Comparison of ENCODE assay signal across 26 mouse cellular contexts in the genomic region with DNA sequence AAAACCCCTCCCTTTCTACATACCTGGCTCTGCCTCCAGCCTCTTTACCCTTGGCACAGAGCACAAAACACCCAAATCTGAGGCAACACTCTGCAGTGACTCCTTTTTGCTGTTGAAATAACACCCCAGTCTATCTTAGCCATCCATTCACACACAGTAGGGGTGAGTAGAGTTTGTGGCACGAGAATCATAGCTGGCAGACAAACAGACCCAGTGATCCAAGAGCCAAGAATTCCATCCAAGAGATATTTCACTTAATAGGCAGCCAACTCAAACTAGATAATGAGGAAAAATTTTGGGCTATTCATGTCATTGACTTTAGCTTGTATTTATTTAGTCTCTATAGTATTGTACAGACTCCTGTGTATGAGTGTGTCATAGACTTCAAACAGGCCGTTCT.
DNase-seq lines count a peak whose midpoint lies in the region; ATAC-seq and TF ChIP-seq lines count a peak whose summit lies in the region.
"Had no signal": no experiment of that assay in that cellular context is flagged by ENCODE, and none has a peak within 500 bp of the region (broad histone marks: within the 10 kb centered on the region; RNA-seq: fewer than 3 reads in every experiment).

No protein-coding gene starts in this region.

- intact Hi-C loops in heart, postnatal 10 days (cut with DNase I), result no loop called here

- H3K27me3 ChIP-seq in forebrain, embryonic 14.5 days (replicated peaks; ENCODE audit: control insufficient read depth, insufficient read depth, low read length), result no peaks in the 10 kb centered on the region
- no peaks in the 10 kb centered on the region for H3K27me3 ChIP-seq in forebrain, embryonic 15.5 days
- peaks cover 4% of the 10 kb centered on the region; the same call in 1 of the 2 replicates for H3K27me3 ChIP-seq in heart, embryonic 11.5 days (ENCODE audit: control insufficient read depth, insufficient read depth, low read length)
- no peaks in the 10 kb centered on the region for H3K27me3 ChIP-seq in liver, adult 2 months (ENCODE audit: control insufficient read depth, insufficient read depth, low read length)
- no peaks in the 10 kb centered on the region for H3K27me3 ChIP-seq in liver, embryonic 11.5 days (replicated peaks; ENCODE audit: control insufficient read depth, insufficient read depth, low read length)
- H3K27me3 ChIP-seq: embryonic facial prominence, embryonic 13.5 days; hindbrain, embryonic 15.5 days; lung, embryonic 15.5 days; midbrain, embryonic 12.5 days; neural tube, embryonic 13.5 days had no signal

- no peak overlapping the region for H3K4me3 ChIP-seq in forebrain, embryonic 14.5 days (ENCODE audit: low read depth, low read length)
- H3K4me3 ChIP-seq in forebrain, embryonic 15.5 days, result no peak overlapping the region
- no peak overlapping the region for H3K4me3 ChIP-seq in heart, embryonic 11.5 days (ENCODE audit: low read depth, low read length)
- no peak overlapping the region for H3K4me3 ChIP-seq in liver, adult 2 months (ENCODE audit: insufficient read depth, low read depth, low read length)
- H3K4me3 ChIP-seq in liver, embryonic 11.5 days (ENCODE audit: low read depth, low read length), result no peak overlapping the region
- H3K4me3 ChIP-seq: embryonic facial prominence, embryonic 13.5 days; heart, embryonic 13.5 days; hindbrain, embryonic 15.5 days; lung, embryonic 15.5 days; megakaryocyte, embryonic 14.5 days; midbrain, embryonic 12.5 days; neural tube, embryonic 13.5 days had no signal

- H3K79me2 ChIP-seq in liver, adult 2 months (ENCODE audit: control insufficient read depth, insufficient read depth, low read length), result no peaks in the 10 kb centered on the region

- H3K27ac ChIP-seq in forebrain, embryonic 14.5 days (ENCODE audit: low read depth, low read length), result no peak overlapping the region
- no peak overlapping the region for H3K27ac ChIP-seq in forebrain, embryonic 15.5 days (replicated peaks)
- H3K27ac ChIP-seq in heart, embryonic 11.5 days (ENCODE audit: low read depth, low read length), result no peak overlapping the region
- H3K27ac ChIP-seq in liver, adult 2 months (replicated peaks; ENCODE audit: insufficient read depth, low read depth, low read length), result no peak overlapping the region
- no peak overlapping the region for H3K27ac ChIP-seq in liver, embryonic 11.5 days (ENCODE audit: low read depth, low read length)
- H3K27ac ChIP-seq: embryonic facial prominence, embryonic 13.5 days; heart, embryonic 13.5 days; hindbrain, embryonic 15.5 days; lung, embryonic 15.5 days; midbrain, embryonic 12.5 days; neural tube, embryonic 13.5 days had no signal

- H3K4me1 ChIP-seq in forebrain, embryonic 14.5 days (ENCODE audit: control insufficient read depth, insufficient read depth, low read length), result no peaks in the 10 kb centered on the region
- peaks cover 7% of the 10 kb centered on the region; the same call in 1 of the 2 replicates for H3K4me1 ChIP-seq in forebrain, embryonic 15.5 days
- peaks cover 9% of the 10 kb centered on the region; the same call in 1 of the 2 replicates for H3K4me1 ChIP-seq in heart, embryonic 11.5 days (ENCODE audit: control insufficient read depth, insufficient read depth, low read length)
- H3K4me1 ChIP-seq in liver, adult 2 months (ENCODE audit: control insufficient read depth, insufficient read depth, low read length), result no peaks in the 10 kb centered on the region; the same call in 1 of the 2 replicates
- H3K4me1 ChIP-seq in liver, embryonic 11.5 days (replicated peaks; ENCODE audit: control insufficient read depth, insufficient read depth, low read length), result peaks cover 10% of the 10 kb centered on the region
- H3K4me1 ChIP-seq: embryonic facial prominence, embryonic 13.5 days; lung, embryonic 15.5 days had no signal

- no peak for TF ChIP-seq POLR2A in liver, adult 2 months (IDR thresholded peaks at IDR 0.05; ENCODE audit: extremely low read depth, insufficient read depth, low read length)

- no peak for ATAC-seq in forebrain, embryonic 14.5 days
- no peak for ATAC-seq in forebrain, embryonic 15.5 days (replicated peaks)
- ATAC-seq in heart, embryonic 11.5 days (replicated peaks; ENCODE audit: insufficient number of reproducible peaks, low FRiP score, low TSS enrichment), result no peak
- ATAC-seq in liver, embryonic 11.5 days (replicated peaks; ENCODE audit: low FRiP score), result no peak
- ATAC-seq: inflammation-experienced regulatory T-cells, adult 6 months had no signal

- peak; percentile 41 for DNase-seq in forebrain, embryonic 14.5 days (ENCODE audit: low spot score)
- DNase-seq in heart, adult 8-10 months (ENCODE audit: low spot score), result peak; percentile 35
- peak; percentile 46 for DNase-seq in liver, adult 2 months (ENCODE audit: extremely low read depth, low read depth, low spot score)
- no peak for DNase-seq in liver, embryonic 11.5 days (ENCODE audit: low spot score)
- DNase-seq in heart, postnatal 10 days, result peak; percentile 43 to 51
- DNase-seq in gastrocnemius, postnatal 4 days (ENCODE audit: low spot score in 2 of 2), result no peak
- DNase-seq: adrenal gland, adult 8-10 months; cerebellum, adult 11 months; cerebellum, adult 9-10 months; gastrocnemius, postnatal 14 days; kidney, adult 2 months; kidney, postnatal 36 days; liver; lung, postnatal 4 days; right cerebral cortex, postnatal 14 days; thymus, postnatal 4 days had no signal

- TF ChIP-seq CTCF in liver, adult 2 months (IDR thresholded peaks at IDR 0.05; ENCODE audit: low read depth, low read length), result no peak

- 72% methylated on average over 2 of the region's 2 CpGs for WGBS in forebrain, embryonic 14.5 days
- WGBS in forebrain, embryonic 15.5 days, result 60% methylated on average over 2 of the region's 2 CpGs
- 75% methylated on average over 2 of the region's 2 CpGs for WGBS in heart, embryonic 11.5 days (ENCODE audit: insufficient replicate concordance)
- 43% methylated on average over 2 of the region's 2 CpGs for WGBS in liver, adult 2 months
- WGBS in liver, embryonic 11.5 days, result 74% methylated on average over 2 of the region's 2 CpGs

- H3K9me3 ChIP-seq in forebrain, embryonic 14.5 days (replicated peaks; ENCODE audit: control insufficient read depth, low read length), result no peaks in the 10 kb centered on the region
- no peaks in the 10 kb centered on the region for H3K9me3 ChIP-seq in forebrain, embryonic 15.5 days
- no peaks in the 10 kb centered on the region for H3K9me3 ChIP-seq in heart, embryonic 11.5 days (replicated peaks; ENCODE audit: control insufficient read depth, low read length)
- no peaks in the 10 kb centered on the region for H3K9me3 ChIP-seq in liver, embryonic 11.5 days (ENCODE audit: control insufficient read depth, low read length)
- H3K9me3 ChIP-seq: embryonic facial prominence, embryonic 13.5 days; heart, embryonic 13.5 days; hindbrain, embryonic 15.5 days; lung, embryonic 15.5 days; megakaryocyte, embryonic 14.5 days; midbrain, embryonic 12.5 days; neural tube, embryonic 13.5 days had no signal

- H3K9ac ChIP-seq in forebrain, embryonic 14.5 days (ENCODE audit: low read length), result no peak overlapping the region
- H3K9ac ChIP-seq in forebrain, embryonic 15.5 days (replicated peaks), result no peak overlapping the region
- H3K9ac ChIP-seq in heart, embryonic 11.5 days (ENCODE audit: low read depth, low read length), result no peak overlapping the region
- H3K9ac ChIP-seq in liver, adult 2 months (ENCODE audit: low read depth, low read length), result no peak overlapping the region
- no peak overlapping the region for H3K9ac ChIP-seq in liver, embryonic 11.5 days (ENCODE audit: low read depth, low read length)
- H3K9ac ChIP-seq: embryonic facial prominence, embryonic 13.5 days; heart, embryonic 13.5 days; hindbrain, embryonic 15.5 days; lung, embryonic 15.5 days; midbrain, embryonic 12.5 days; neural tube, embryonic 13.5 days had no signal

- no peak overlapping the region for H3K4me2 ChIP-seq in forebrain, embryonic 14.5 days (ENCODE audit: low read length)
- no peak overlapping the region for H3K4me2 ChIP-seq in forebrain, embryonic 15.5 days (replicated peaks)
- no peak overlapping the region for H3K4me2 ChIP-seq in heart, embryonic 11.5 days
- H3K4me2 ChIP-seq in liver, embryonic 11.5 days, result no peak overlapping the region
- H3K4me2 ChIP-seq: embryonic facial prominence, embryonic 13.5 days; heart, embryonic 13.5 days; hindbrain, embryonic 15.5 days; lung, embryonic 15.5 days; midbrain, embryonic 12.5 days; neural tube, embryonic 13.5 days had no signal

- no peaks in the 10 kb centered on the region for H3K36me3 ChIP-seq in forebrain, embryonic 14.5 days (ENCODE audit: control insufficient read depth, insufficient read depth, low read length)
- H3K36me3 ChIP-seq in forebrain, embryonic 15.5 days, result no peaks in the 10 kb centered on the region
- H3K36me3 ChIP-seq in heart, embryonic 11.5 days (ENCODE audit: control insufficient read depth, insufficient read depth, low read length), result no peaks in the 10 kb centered on the region
- no peaks in the 10 kb centered on the region for H3K36me3 ChIP-seq in liver, adult 2 months (ENCODE audit: control insufficient read depth, insufficient read depth, low read length)
- no peaks in the 10 kb centered on the region for H3K36me3 ChIP-seq in liver, embryonic 11.5 days (ENCODE audit: control insufficient read depth, insufficient read depth, low read length)
- H3K36me3 ChIP-seq: embryonic facial prominence, embryonic 13.5 days; heart, embryonic 13.5 days; hindbrain, embryonic 15.5 days; lung, embryonic 15.5 days; midbrain, embryonic 12.5 days; neural tube, embryonic 13.5 days had no signal

Comparison
In these comparisons a context has a peak if more than half of its experiments do, and no peak if none do; other contexts are left out.
1. DNase-seq: peak in forebrain, embryonic 14.5 days (single experiment), heart, adult 8-10 months (single experiment), liver, adult 2 months (single experiment) and heart, postnatal 10 days (2 of 2); none in liver, embryonic 11.5 days (single experiment) and gastrocnemius, postnatal 4 days (0 of 2).